Mouse (Mus musculus): Measurements from ENCODE around the gene Ptprh.
"Not testable (repeated sequence)": the region's sequence is repeated elsewhere in the genome, so short reads cannot be mapped to it uniquely, and the experiment has no call there.

DNA sequence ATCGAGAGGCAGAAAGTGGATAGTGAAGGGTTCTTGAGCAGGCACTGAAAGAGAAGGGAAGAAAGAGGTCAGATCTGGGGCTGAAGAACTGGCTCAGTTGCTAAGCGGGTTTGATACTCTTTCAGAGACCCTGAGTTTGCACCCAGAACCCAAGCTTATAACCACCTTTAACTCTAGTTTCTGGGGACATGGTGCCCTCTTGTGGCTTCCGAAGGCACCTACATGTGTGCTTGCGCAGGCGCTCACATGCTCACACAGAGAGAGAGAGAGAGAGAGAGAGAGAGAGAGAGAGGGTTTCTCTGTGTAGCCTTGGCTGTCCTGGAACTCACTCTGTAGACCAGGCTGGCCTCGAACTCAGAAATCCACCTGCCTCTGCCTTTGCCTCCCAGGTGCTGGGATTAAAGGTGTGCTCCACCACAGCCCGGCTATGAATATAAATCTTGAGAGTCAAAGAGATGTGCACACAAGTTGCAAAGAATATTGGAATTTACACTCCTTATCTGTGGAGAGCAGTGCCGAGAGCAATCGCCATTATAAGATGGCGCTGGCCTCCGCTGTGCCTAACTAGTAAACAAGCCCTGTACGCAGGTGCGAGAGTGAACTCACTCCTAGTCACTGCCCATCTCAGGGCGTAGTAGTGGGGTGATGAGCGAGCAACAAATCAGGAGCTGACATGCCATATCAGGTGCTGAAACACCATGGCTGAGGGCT is 79.5 kb downstream of the Ptprh start, which contains the start of gene Tnni3:
- TF ChIP-seq CTCF (IDR thresholded peaks at IDR 0.05; ENCODE audit: borderline replicate concordance, insufficient read depth, low read depth, low read length), result peak; percentile 74
- not testable (repeated sequence) for TF ChIP-seq POLR2A (IDR thresholded peaks at IDR 0.05; ENCODE audit: borderline replicate concordance, insufficient read depth, low read length)

Measured in cerebellum, adult 2 months (tissue).